7 mouse cellular contexts compared by ENCODE assay signal in the genomic region with DNA sequence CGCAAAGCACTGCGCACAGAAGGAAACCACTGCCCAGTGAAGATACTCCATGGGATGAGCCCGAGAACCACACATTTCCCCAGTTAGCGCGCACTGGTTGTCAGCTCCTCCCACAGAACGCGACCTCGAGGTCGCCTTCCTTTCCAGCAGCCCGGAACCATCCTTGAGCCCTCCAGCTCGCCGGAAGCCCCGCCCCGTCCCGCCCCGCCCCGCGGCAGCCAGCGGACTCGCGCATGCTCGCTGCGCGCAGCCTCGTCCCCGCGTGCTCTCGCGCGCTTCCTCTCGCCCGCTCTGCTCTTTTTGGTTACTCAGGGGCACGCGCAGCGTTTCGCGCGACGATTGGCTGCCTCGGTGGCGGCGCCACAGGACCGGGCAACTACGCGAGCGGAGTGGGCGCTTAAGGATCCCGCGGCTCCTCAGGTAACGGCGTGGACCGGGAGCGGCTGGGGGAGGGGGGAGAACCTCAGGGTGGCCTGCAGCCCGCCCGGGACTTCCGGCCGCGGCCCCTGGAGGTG. TPM values are rescaled to one million over a fixed set of nuclear protein-coding genes. Genes with fewer than 3 reads are reported as not detected.
A peak's percentile ranks its signal among the peaks of the same experiment; 100 is the strongest.
DNase-seq lines count a peak whose midpoint lies in the region; ATAC-seq lines count a peak whose summit lies in the region.

Gene Prps1l3, plus strand, starts transcription at position 221 of the 515 bp plus-strand sequence.
Gene Mipol1, plus strand, starts transcription at position 236 of the 515 bp plus-strand sequence.

- DNase-seq in adrenal gland, adult 2 months = peak; percentile 93
- peak; percentile 93 for DNase-seq in embryo, embryonic 11.5 days (ENCODE audit: low read depth, low spot score)
- DNase-seq in gastrocnemius, postnatal 4 days (ENCODE audit: low spot score in 2 of 2) = peak; percentile 72 to 86
- peak; percentile 88 to 91 for DNase-seq in left cerebral cortex, postnatal 36 days (ENCODE audit: low spot score in 2 of 2)
- peak; percentile 99 for DNase-seq in midbrain, embryonic 11.5 days (ENCODE audit: low spot score, missing footprints)
- peak; percentile 93 for DNase-seq in skeletal muscle tissue, adult 2 months (ENCODE audit: low read depth, low spot score)

- H3K36me3 ChIP-seq in intestine, embryonic 16.5 days (ENCODE audit: control insufficient read depth, insufficient read depth, low read length) = no peaks in the 10 kb centered on the region
- H3K36me3 ChIP-seq in midbrain, embryonic 11.5 days (ENCODE audit: control insufficient read depth, insufficient read depth, low read length) = no peaks in the 10 kb centered on the region

- H3K4me3 ChIP-seq in intestine, embryonic 16.5 days (ENCODE audit: low read length) = peak within 1 kb of the TSS; percentile 83
- peak within 1 kb of the TSS; percentile 77 for H3K4me3 ChIP-seq in midbrain, embryonic 11.5 days (ENCODE audit: low read depth, low read length)

- H3K27me3 ChIP-seq in intestine, embryonic 16.5 days (replicated peaks; ENCODE audit: control insufficient read depth, insufficient read depth, low read length) = no peaks in the 10 kb centered on the region
- H3K27me3 ChIP-seq in midbrain, embryonic 11.5 days (ENCODE audit: control insufficient read depth, insufficient read depth, low read length) = no peaks in the 10 kb centered on the region

- peaks cover 11% of the 10 kb centered on the region for H3K4me1 ChIP-seq in intestine, embryonic 16.5 days (ENCODE audit: control insufficient read depth, insufficient read depth, low read length)
- no peaks in the 10 kb centered on the region for H3K4me1 ChIP-seq in midbrain, embryonic 11.5 days (ENCODE audit: control insufficient read depth, insufficient read depth, low read length)

- H3K9me3 ChIP-seq in intestine, embryonic 16.5 days (ENCODE audit: control insufficient read depth, low read length) = no peaks in the 10 kb centered on the region
- no peaks in the 10 kb centered on the region for H3K9me3 ChIP-seq in midbrain, embryonic 11.5 days (ENCODE audit: control insufficient read depth, low read length)

- intact Hi-C loops in left cerebral cortex, postnatal 36 days (cut with DNase I) = no loop called here

- WGBS in intestine, embryonic 16.5 days = under 1% methylated on average over 58 of the region's 58 CpGs
- under 1% methylated on average over 57 of the region's 58 CpGs for WGBS in midbrain, embryonic 11.5 days

- H3K4me2 ChIP-seq in intestine, embryonic 16.5 days (ENCODE audit: low read depth, low read length) = peak within 1 kb of the TSS; percentile 63
- H3K4me2 ChIP-seq in midbrain, embryonic 11.5 days = peak within 1 kb of the TSS; percentile 68

- ATAC-seq in intestine, embryonic 16.5 days = peak; percentile 99
- ATAC-seq in midbrain, embryonic 11.5 days (ENCODE audit: low FRiP score) = peak; percentile 98

- peak within 1 kb of the TSS; percentile 94 for H3K9ac ChIP-seq in intestine, embryonic 16.5 days (ENCODE audit: low read depth, low read length)
- H3K9ac ChIP-seq in midbrain, embryonic 11.5 days (ENCODE audit: low read length) = peak within 1 kb of the TSS; percentile 88

- peak within 1 kb of the TSS; percentile 90 for H3K27ac ChIP-seq in intestine, embryonic 16.5 days (ENCODE audit: low read length)
- H3K27ac ChIP-seq in midbrain, embryonic 11.5 days (ENCODE audit: low read depth, low read length) = peak within 1 kb of the TSS; percentile 69

RNA-seq across cellular contexts. Expression of gene Prps1l3, which starts in this region (rescaled TPM):
- 10 to 100 TPM; 33.2 to 39.3 TPM for total RNA-seq in adrenal gland, adult 2 months (2021)
- polyA plus RNA-seq in adrenal gland, adult 2 months (2012; rRNA removed) = 12.5 and 13.0 TPM in 2 replicates
- 10 to 100 TPM; 25.1 to 31.9 TPM for total RNA-seq in gastrocnemius, postnatal 4 days (2021)
- 54.2 and 59.2 TPM in 2 replicates for polyA plus RNA-seq in intestine, embryonic 16.5 days (2015; fragmentation: Nextera tagmentation; extraction: Ambion mirVana)
- total RNA-seq in left cerebral cortex, postnatal 36 days (2021) = 10 to 100 TPM; 12.9 to 14.6 TPM
- polyA plus RNA-seq in midbrain, embryonic 11.5 days (2014; fragmentation: Nextera tagmentation; extraction: Ambion mirVana) = 78.1 and 86.4 TPM in 2 replicates

RNA-seq across cellular contexts. Expression of gene Mipol1, which starts in this region (rescaled TPM):
- total RNA-seq in adrenal gland, adult 2 months (2021) = 10 to 100 TPM in 1 of 2 experiments, 1 to 10 TPM in 1; 9.0 to 10.1 TPM
- polyA plus RNA-seq in adrenal gland, adult 2 months (2012; rRNA removed) = 1.5 and 1.9 TPM in 2 replicates
- total RNA-seq in gastrocnemius, postnatal 4 days (2021) = 1 to 10 TPM; 6.0 to 7.6 TPM
- 7.2 and 9.9 TPM in 2 replicates for polyA plus RNA-seq in intestine, embryonic 16.5 days (2015; fragmentation: Nextera tagmentation; extraction: Ambion mirVana)
- 1 to 10 TPM; 4.8 to 7.3 TPM for total RNA-seq in left cerebral cortex, postnatal 36 days (2021)
- 7.6 and 9.5 TPM in 2 replicates for polyA plus RNA-seq in midbrain, embryonic 11.5 days (2014; fragmentation: Nextera tagmentation; extraction: Ambion mirVana)

Comparison
In these comparisons a context has a peak if more than half of its experiments do, and no peak if none do; other contexts are left out.
1. Peak in every context shown above with its lines: DNase-seq, ATAC-seq, H3K4me3 ChIP-seq and H3K27ac ChIP-seq.